Mouse (Mus musculus): Measurements from ENCODE around the gene Cartpt. TPM values are rescaled to one million over a fixed set of nuclear protein-coding genes. Genes with fewer than 3 reads are reported as not detected.
A peak's percentile ranks its signal among the peaks of the same experiment; 100 is the strongest.
"Not testable (repeated sequence)": the region's sequence is repeated elsewhere in the genome, so short reads cannot be mapped to it uniquely, and the experiment has no call there.

The Cartpt gene
- total RNA-seq, 1 experiment from 2014 or later: not detected

DNA sequence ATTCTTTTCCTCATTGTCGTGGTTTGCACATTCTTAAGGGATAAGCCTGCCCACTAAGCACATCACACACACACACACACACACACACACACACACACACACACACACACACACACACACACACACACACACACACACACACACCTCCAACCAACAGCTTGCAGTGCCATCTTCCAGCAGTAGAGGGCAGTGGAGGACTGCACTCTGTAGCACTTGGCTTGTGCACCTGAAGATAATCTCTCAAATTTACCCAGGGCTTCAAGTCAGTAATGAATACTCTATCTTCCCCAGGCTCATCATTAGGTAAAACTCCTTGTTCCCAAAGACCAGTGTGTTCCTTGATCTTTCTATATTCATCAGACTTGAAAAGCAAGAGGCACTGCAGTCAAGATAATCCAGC lies 41.8 kb downstream of the Cartpt start:
- ATAC-seq (replicated peaks; ENCODE audit: low read depth, poor library complexity, severe bottlenecking): peak; percentile 86

DNA sequence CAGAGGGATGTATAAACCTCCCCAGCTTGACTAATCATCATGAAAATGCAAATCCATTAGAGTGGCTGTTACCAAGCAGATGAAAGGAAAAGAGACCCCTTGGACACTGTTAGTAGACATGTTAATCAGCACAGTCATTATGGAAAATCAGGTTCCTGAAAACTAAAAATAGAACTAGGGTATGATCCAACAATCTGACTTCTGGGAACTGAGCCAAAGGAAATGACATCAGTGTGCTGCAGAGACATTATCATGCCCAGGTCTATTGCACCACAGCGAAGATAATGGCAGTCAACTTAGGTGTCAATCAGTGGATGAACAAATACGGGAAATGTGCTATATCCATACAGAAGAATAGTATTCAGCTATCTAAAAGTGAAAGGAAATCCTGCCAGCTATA lies 43.0 kb downstream of the Cartpt start:
- ATAC-seq (replicated peaks; ENCODE audit: low read depth, poor library complexity, severe bottlenecking): peak; percentile 64

DNA sequence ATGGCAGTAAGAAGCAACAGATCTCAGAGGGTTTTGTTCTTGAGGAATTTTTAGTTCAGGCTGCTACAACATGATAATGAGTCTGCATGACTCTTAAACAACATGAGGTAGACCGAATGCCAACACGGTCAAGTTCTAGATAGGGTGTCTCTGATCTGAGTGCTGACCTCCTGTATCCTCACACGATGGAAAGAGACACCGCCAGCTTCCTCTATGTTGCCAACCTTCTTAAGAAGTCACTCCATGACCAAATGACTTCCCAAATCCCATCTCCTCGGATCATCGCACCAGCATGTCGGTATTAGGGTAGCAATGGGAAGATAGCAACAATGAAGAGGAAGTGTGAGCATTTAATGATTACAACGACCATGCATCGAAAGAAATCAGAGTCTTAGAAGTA lies 43.6 kb downstream of the Cartpt start:
- ATAC-seq (replicated peaks; ENCODE audit: low read depth, poor library complexity, severe bottlenecking): no peak

DNA sequence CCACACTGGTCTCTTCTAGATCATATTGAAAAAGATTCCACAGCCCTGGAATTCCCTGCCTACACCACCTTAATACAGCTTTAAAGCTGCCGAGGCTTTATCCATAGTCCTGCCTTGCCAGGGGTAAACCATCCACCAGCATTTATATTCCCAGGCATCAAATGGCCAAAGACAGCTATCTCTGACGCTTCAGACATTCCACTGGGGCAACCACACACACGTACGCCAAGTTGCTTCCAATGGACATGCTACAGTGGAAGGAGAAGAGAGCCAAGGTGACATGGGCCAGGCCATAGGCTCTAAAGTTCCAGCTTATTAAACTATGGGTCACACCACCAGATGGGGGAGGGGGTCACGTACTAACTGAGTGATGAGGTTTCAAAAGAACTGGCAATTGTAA lies 45.7 kb downstream of the Cartpt start:
- no peak for ATAC-seq (replicated peaks; ENCODE audit: low read depth, poor library complexity, severe bottlenecking)

DNA sequence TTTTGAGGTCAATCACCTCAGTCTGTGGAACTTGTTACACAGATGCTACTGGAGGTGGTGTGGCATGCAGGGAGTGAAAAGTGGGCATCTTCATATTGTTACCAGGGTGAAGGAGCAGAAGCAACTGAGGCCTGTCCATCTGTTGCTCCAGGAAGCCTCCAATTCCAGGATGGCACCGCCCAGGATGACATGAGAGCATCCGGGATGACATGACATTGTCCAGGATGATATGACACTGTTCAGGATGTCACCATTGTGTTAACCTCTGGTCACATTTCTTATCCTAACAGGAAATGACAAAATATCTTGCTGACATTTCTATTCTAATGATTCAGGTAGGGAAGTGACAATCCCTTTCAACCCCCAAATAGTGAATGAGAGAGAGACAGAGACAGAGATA lies 47.8 kb downstream of the Cartpt start:
- ATAC-seq (replicated peaks; ENCODE audit: low read depth, poor library complexity, severe bottlenecking): no peak

DNA sequence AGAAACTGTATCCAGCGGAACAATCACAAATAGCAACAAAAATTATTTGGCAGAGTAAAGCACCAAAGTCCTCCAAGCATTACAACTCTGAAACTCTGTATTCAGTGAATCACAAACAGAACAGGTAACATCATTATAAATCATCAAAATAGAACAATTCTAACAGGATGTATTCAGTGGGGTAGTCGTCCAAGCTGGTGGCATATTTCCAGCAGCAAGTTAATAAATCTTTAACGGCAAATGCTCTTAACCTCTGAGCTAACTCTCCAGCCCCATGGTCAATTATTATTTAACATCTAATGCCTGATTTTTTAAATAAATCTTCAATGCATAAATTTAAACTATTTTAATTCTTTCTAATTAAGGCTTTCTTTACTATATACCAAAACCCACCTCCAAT lies 48.5 kb downstream of the Cartpt start:
- not testable (repeated sequence) for ATAC-seq (replicated peaks; ENCODE audit: low read depth, poor library complexity, severe bottlenecking)

DNA sequence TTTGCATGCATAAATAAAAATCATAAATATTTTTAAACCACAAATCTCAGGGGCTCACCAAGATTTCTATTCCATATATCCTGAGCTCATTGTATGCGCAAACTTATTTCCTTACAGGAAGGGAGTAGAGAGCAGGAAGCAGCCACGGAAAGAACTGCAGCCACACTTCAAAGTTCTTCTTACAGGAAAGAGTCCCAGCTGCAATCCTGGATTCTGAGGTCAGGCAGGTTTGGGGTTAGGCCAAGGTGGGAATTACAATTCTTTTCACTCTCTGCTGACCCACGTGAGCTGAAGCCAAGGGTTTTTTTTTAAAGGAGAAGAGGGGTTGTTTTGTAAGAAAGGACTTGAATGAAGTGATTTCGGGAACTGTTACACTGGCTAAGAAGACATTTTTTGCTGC lies 49.9 kb downstream of the Cartpt start:
- ATAC-seq (replicated peaks; ENCODE audit: low read depth, poor library complexity, severe bottlenecking): no peak

DNA sequence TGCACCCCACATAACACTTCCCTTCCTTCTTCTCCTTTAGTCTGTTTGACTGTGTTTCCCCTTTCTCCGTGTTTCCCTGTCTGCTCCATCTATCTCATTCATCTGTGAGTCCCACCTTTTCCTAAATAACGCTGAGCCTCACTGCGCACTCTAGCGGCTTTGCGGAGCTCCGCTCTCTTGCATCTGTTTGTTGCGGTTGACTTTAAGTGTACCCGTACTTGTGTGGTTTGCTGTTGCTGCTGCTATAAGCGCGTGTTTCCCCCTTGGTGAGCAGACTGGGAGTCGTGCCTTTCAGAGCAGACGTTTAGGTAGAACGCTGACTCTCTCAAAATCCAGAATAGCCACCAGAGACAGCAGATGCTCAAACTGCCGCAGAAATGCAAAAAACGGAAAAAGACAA lies 51.3 kb downstream of the Cartpt start:
- peak; percentile 58 for ATAC-seq (replicated peaks; ENCODE audit: low read depth, poor library complexity, severe bottlenecking)

Other genes with a start within 250 kb of the Cartpt start
- gene Mccc2, start 114.5 kb upstream of the Cartpt start, total RNA-seq (2017): 24.2 and 29.8 TPM in 2 replicates
- gene Bdp1, start 203.0 kb upstream of the Cartpt start, total RNA-seq (2017): 66.5 and 72.8 TPM in 2 replicates
- 71.2 and 153 TPM in 2 replicates for gene Serf1, start 206.9 kb upstream of the Cartpt start, total RNA-seq (2017)
- gene Smn1, start 223.8 kb upstream of the Cartpt start, total RNA-seq (2017): 52.2 and 54.5 TPM in 2 replicates

Measured in common myeloid progenitor, adult 5-6 weeks (primary cell).